Mouse (Mus musculus) adrenal gland, adult (tissue): Measurements from ENCODE around the gene Prkaca.

Experiments used
- DNase-seq, 2 experiments: peaks; one replicate each; pipeline ENCODE4 v3.0.0; 2022 to 2023; ENCODE audit warnings: low spot score in 1 of 2; ENCODE audit not compliant: inconsistent age in 2 of 2

Gene Prkaca

DNA sequence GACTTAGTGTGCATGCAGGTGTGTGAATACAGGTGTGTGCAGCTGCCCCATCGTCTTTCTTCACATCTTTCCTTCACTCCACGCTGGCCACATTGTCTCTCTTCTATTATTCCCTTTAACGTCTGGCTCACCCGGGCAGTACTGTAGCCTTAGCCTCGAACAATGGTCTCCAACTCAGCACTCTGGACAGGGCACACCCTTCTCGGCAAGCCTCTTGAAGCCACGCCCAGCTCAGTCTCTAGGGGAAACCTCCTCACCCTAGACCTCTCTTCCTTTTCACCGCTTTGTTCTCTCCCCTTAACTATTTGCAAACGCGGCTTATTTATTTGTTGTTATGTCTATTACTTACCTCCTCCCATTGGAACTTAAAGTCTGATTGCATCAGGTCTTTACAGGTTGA, 54.7 kb downstream of the Prkaca start:
- no peak for DNase-seq

DNA sequence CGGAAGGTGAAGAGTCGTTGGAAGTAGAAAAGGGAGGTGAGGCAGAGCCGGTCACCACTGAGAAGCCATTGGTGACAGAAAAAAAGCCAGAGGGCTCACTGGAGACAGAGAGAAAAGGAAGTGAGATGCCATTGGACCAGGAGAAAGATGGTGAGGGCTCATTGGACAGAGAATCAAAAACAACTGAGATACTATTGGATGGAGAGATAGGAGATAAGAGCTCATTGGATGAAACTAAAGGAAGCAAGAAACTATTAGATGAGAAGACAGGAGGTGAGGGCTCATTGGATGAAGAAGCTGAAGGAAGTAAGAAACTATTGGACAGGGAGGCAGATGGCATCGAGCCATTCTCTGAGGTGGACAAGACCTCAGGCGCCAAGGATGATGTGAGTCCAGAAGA, 56.5 kb downstream of the Prkaca start:
- DNase-seq, result no peak

DNA sequence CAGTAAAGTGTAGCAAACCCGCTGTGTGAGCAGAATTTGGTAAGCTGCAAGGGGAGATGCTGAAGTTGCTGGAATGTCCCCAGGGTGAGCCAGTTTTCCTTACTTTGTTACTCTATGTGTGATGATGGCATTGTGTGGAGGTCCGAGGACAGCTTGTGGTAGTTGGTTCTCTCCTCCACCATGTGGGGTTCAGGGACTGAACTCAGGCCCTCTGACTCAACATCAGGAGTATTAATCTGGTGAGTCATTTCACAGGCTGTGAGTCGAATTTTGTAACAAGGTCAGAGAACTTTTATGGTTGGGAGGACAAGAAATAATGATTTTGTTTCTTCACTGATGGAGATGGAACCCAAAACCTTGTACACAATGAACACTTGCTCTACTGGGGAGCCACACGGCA, 60.0 kb downstream of the Prkaca start:
- DNase-seq, result peak; percentile 72 to 85

DNA sequence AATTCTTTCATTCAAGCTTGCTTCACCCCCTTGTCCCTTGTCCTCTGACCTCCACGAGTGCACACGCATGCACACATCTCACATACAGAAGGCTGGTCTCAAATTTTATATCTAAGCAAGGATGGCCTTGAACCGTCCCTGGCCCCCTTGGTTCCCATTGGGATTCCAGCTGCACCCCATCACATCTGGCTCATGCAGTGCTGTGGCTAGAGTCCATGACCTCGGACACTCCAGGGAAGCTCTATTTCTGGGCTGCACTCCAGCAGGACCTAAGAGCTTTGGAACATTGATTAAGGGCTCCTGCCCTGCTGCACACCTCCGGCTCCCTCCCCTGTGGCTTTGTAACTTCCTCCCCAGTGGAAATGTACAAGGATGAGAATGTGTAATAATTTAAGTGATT, 65.2 kb downstream of the Prkaca start:
- peak; percentile 73 to 86 for DNase-seq

DNA sequence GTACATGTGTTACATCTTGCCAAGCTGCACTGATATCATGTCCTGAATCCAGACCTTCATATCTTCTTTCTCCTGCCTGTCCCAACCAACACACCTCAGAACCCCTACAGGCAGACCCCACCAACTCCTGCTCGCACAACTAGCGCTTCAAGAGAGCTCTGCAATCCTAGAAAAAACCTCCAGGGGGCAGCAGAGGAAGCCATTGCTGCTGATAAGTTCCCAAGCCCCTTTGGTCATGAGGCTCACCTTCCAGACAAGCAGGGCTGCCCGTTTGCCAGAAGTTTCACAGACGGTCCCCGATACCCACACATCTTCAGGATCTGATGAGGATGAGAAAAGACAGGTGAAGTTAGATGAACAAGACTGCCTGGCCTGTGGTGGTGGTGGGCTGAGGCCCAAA, 66.3 kb downstream of the Prkaca start:
- DNase-seq, result peak; percentile 69 to 93

DNA sequence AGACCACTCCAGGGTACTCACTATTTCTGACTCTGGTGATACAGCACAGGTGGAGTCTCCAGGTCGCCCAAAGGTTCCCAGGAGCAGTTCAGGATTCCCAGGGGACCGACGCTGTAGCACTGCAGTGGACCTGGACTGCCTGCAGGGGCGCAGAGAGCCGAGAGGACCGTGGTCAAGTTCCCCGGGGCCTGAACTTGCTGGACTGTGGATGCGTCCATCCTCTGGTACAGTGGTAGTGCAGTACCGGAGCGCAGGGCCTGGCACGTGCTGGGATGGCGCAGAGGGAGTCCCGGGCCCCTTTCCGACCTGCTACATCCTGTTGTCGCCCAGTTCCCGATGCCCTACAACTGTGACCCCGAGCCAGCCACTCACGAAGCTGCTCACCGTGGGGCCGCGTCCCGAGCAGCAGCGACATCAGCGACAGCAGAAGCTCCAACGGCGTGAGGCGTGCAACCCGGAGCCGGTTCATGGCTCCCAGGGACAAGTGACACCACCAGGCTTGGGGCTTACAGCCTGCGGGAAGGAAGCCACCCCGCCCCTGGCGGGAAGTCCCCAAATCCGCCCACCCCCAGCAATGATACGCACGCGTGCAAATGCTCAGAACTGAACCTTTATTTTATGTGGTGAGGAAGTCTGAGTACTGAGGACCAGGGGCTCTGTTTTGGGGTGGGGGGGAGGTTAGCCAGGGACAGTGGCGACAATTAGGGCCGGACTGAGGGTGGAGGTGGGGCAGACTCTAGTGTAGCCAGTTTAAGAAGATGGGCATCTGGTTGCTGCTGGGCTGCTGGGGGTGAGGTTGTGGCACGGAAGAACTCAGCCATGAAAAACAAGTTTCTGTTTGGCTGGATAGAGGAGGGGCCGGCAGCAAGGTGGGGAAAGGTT, 69.5 kb downstream of the Prkaca start, which contains the start of gene Il27ra:
Gene Il27ra, minus strand, starts transcription at position 524 of the 882 bp plus-strand sequence.
- peak; percentile 72 to 86 for DNase-seq

DNA sequence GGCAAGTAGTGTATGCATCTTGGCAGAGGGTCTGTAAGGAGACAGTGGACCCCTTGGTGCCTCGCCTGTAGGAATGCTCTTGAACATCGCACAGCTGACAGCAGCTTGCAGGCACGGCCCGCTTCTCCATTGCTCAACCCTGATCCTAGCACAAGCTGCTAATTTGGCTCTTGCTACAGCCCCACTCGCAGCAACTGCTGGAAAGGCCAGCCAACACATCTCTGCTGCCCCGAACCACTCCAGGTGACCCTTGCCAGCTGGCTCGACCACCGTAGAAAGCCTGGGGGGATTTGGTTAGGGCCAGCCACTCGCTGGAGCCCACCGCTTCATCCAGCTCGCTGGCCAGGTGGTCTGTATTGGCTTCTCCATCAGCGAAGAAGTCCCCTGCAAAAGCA, 70.2 kb downstream of the Prkaca start:
- no peak for DNase-seq

DNA sequence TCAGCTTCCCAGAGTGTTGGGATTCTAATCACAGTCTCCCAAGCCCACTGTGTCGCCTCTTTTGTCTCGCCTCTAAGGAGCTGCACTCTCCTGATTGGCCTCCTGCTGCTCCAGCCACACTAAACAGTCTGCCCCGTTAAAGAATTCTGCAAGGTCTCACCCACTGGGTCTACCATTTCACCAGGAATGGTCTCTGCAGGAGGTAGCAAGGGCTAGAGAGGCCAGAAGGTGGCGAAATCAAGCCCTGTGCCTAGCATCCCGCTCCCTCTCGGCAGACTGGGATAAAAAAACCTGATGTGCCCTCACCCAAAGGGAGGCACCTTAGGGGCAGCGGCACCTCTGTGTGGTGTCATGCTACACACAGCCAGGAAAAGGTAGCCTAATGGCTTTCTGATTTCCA, 71.3 kb downstream of the Prkaca start:
- no peak for DNase-seq

DNA sequence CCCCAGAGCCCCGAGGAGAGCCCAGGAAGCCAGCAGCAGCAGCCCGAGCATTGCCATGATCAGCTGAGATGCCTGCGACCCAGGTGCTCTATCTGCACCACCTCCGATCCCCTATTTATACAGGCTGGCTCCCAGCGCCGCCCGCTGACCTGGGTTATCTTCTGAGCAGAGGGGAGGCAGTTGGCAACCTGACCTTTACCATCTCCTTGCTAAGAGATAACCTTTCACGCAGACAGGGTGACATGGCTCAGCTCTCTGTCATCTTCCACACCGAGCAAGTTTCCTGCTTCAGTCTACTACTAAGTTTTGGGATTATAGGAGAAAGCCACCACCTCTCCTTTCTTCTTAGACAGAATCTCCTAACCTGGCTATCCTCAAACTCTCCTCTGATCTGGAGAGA, 72.1 kb downstream of the Prkaca start, which contains the start of gene Rln3:
Gene Rln3, minus strand, starts transcription at position 101 of the 400 bp plus-strand sequence.
- no peak for DNase-seq
